Mouse (Mus musculus) thymus, adult 2 months (tissue): ENCODE measurements around the gene B3glct. TPM values are rescaled to one million over a fixed set of nuclear protein-coding genes. Genes with fewer than 3 reads are reported as not detected.

ENCODE experiments used
- DNase-seq: peaks from one replicate; pipeline ENCODE4 v3.0.0; 2021
- H3K27ac ChIP-seq: fragments of 200-500 bp; 2 replicates; pipeline ENCODE4 v1.5.1; 2012; ENCODE audit warnings: low read length, control low read depth; ENCODE audit not compliant: control insufficient read depth, insufficient read depth
- H3K27me3 ChIP-seq: fragments of 200-500 bp; 2 replicates; pipeline ENCODE4 v1.6.1; 2012; ENCODE audit warnings: mild to moderate bottlenecking, low read length, moderate library complexity, mixed read lengths; ENCODE audit not compliant: control insufficient read depth, insufficient read depth
- H3K36me3 ChIP-seq: fragments of 200-500 bp; 2 replicates; pipeline ENCODE4 v1.6.1; 2012; ENCODE audit warnings: mild to moderate bottlenecking, low read length, moderate library complexity; ENCODE audit not compliant: control insufficient read depth, insufficient read depth
- H3K4me1 ChIP-seq: fragments of 200-500 bp; replicated peaks from 2 replicates; pipeline ENCODE4 v1.6.1; 2012; ENCODE audit warnings: low read length; ENCODE audit not compliant: control insufficient read depth, insufficient read depth
- H3K4me3 ChIP-seq: fragments of 200-500 bp; 2 replicates; pipeline ENCODE4 v1.5.1; 2012; ENCODE audit warnings: mild to moderate bottlenecking, low read length, control low read depth, moderate library complexity; ENCODE audit not compliant: control insufficient read depth, insufficient read depth
- CTCF ChIP-seq: fragments of 200-500 bp; IDR thresholded peaks from 2 replicates; pipeline ENCODE4 v1.5.1; 2012; ENCODE audit warnings: mild to moderate bottlenecking, control low read depth, low read length, moderate library complexity, borderline replicate concordance; ENCODE audit not compliant: control insufficient read depth, poor library complexity, insufficient read depth; ENCODE audit errors: extremely low read depth
- POLR2A ChIP-seq: fragments of 200-500 bp; IDR thresholded peaks from 2 replicates; pipeline ENCODE4 v1.6.1; 2012; ENCODE audit warnings: mild to moderate bottlenecking, low read length, control low read depth, moderate library complexity; ENCODE audit not compliant: control insufficient read depth, poor library complexity, insufficient read depth; ENCODE audit errors: extremely low read depth
- WGBS: fragments of 180-500 bp; shearing (Covaris S2); methylation state at CpG from one replicate; pipeline ENCODE4 v1.1.7; 2018; 5-methylcytosine and 5-hydroxymethylcytosine counted together
- polyA plus RNA-seq: library from polyadenylated mRNA; depleted of rRNA; stranded (reverse); fragments of >200 nt; gene quantifications from 2 replicates; pipeline ENCODE4 v1.2.3, GENCODE M21; 2012; rRNA removed

The B3glct gene
- polyA plus RNA-seq, result 4.1 and 4.7 TPM in 2 replicates

DNA sequence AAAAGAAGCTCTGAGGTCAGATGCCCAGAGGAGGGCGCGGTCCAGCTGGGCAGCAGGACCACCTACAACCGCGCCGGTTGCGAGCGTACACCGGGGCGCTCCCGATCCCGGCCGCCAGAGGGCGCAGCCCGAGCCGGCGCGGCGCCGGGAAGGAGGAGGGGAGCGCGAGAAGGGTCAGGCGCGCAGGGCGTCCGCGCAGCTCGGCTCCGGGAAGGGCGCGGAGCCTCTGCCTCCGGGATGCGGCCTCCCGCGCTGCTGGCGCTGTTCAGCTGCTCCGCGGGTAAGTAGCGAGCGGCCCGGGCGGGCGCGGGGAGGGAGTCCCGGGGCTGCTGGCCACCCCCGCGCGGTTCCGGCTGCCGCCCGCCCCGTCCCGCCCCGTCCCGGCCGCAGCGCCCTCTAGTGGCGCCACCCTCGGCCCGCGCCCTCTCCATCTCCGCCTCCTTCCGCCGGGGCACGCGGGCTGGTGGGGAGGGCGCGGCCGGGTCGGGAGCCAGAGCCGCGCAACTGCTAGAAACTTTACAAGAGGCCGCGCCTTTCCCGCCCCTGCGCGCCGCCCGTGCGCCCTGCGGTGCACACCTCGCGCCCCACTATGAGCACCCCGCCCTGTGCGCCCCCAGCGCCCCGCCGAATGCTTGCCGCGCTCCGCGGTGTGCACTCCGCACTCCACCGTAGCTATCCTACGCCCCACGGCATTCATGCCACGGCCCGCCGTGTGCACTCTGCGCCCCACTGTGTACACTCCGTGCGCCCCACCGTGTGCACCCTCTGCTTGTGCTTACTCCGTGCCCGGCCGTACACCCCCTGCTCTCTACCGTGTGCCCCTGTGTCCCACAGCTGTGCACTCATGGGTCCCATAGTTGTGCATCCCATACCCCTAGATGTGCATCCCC is at the start of gene B3glct:
B3glct (plus strand) TSS at position 131 of the 890 bp plus-strand sequence.
- DNase-seq, result peak; percentile 89
- peaks cover 8% of the 10 kb centered on the region for H3K4me1 ChIP-seq

GRCm38 (mm10) chr5:149634409-149635035 is 43.5 kb upstream of the B3glct start:
- no peak overlapping the region for H3K4me3 ChIP-seq
- TF ChIP-seq POLR2A, result no peak
- TF ChIP-seq CTCF, result no peak
- DNase-seq, result no peak
- no peak overlapping the region for H3K27ac ChIP-seq
- no peaks in the 10 kb centered on the region for H3K27me3 ChIP-seq
- H3K36me3 ChIP-seq, result peaks cover 19% of the 10 kb centered on the region
- H3K4me1 ChIP-seq, result peaks cover 5% of the 10 kb centered on the region; the same call in 1 of the 2 replicates
- 78% methylated on average over 11 of the region's 11 CpGs for WGBS

More for the DNA sequence above, at the start of gene B3glct:
- TF ChIP-seq CTCF, result peak; percentile 98
- peak; percentile 16; the same call in 1 of the 2 replicates for TF ChIP-seq POLR2A
- H3K27ac ChIP-seq, result no peak within 1 kb of the TSS
- under 1% methylated on average over 105 of the region's 106 CpGs for WGBS
- H3K4me3 ChIP-seq, result peak within 1 kb of the TSS; percentile 67
- no peaks in the 10 kb centered on the region for H3K36me3 ChIP-seq
- no peaks in the 10 kb centered on the region; the same call in 1 of the 2 replicates for H3K27me3 ChIP-seq

DNA sequence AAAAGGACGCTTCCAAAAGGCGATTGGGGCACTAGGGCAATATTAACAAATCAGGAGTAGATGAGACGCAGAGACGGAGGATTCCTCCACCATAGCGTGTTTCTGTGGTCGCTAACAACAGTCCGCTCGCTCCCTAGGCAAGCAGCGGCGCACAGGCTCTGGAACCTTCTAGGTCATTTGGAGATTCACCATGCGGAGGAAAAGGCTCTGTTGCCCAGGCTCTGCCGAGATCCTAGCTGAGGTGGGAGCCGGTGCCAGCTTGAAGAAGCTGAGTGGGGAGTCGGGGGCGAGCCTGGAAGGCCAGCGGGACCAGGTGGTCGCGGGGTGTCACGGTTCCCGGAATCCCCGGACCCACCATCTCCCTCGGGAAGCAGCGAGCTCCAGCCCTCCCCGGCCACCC is 42.5 kb upstream of the B3glct start:
- Histone ChIP-seq H3K4me3 (peak overlapping the region; percentile 84), H3K36me3 (peaks cover 9% of the 10 kb centered on the region), H3K4me1 (peaks cover 5% of the 10 kb centered on the region; the same call in 1 of the 2 replicates), H3K27me3 (no peaks in the 10 kb centered on the region), H3K27ac (peak overlapping the region; percentile 12)
- under 1% methylated on average over 24 of the region's 24 CpGs for WGBS
- no peak for DNase-seq
- TF ChIP-seq CTCF (0 out of 2 replicates have a peak, but pooled peaks have one; percentile 0), POLR2A (no peak)

GRCm38 (mm10) chr5:149636075-149636920 is 41.7 kb upstream of the B3glct start, which contains the start of gene Hsph1:
Gene Hsph1, minus strand, starts transcription at chr5:149636376.
- TF ChIP-seq CTCF, result peak; percentile 15; the same call in 1 of the 2 replicates
- TF ChIP-seq POLR2A, result 0 out of 2 replicates have a peak, but pooled peaks have one; percentile 60
- Histone ChIP-seq H3K36me3 (peaks cover 1% of the 10 kb centered on the region; the same call in 1 of the 2 replicates), H3K4me3 (peak within 1 kb of the TSS; percentile 84), H3K4me1 (peaks cover 5% of the 10 kb centered on the region; the same call in 1 of the 2 replicates), H3K27ac (peak within 1 kb of the TSS; percentile 16), H3K27me3 (no peaks in the 10 kb centered on the region)
- peak; percentile 97 for DNase-seq
- WGBS, result under 1% methylated on average over 60 of the region's 60 CpGs

GRCm38 (mm10) chr5:149637306-149637705 is 40.7 kb upstream of the B3glct start:
- DNase-seq, result no peak
- H3K27me3 ChIP-seq, result no peaks in the 10 kb centered on the region
- WGBS, result 79% methylated on average over 8 of the region's 8 CpGs
- no peak for TF ChIP-seq CTCF
- TF ChIP-seq POLR2A, result no peak
- H3K4me3 ChIP-seq, result no peak overlapping the region
- no peak overlapping the region for H3K27ac ChIP-seq
- peaks cover 5% of the 10 kb centered on the region; the same call in 1 of the 2 replicates for H3K4me1 ChIP-seq
- no peaks in the 10 kb centered on the region for H3K36me3 ChIP-seq
